Mouse (Mus musculus) forebrain, embryonic 16.5 days (tissue): ENCODE measurements at regions not wholly inside any gene's neighbourhood (a gene's known extent, or its start where the extent isn't known, plus 50 kb on each side); places are given as distances from the start of the nearest gene placed in this dataset.

ENCODE experiments used
- ATAC-seq: fragments of 200-750 bp; cut with Nextera tagmentation; 2 replicates; pipeline ENCODE4 v1.8.0; 2017; ENCODE audit warnings: mild to moderate bottlenecking, moderate library complexity
- H3K27ac ChIP-seq: fragments of 300-500 bp; sonication (generic); 2 replicates; pipeline ENCODE4 v1.5.1; 2014; ENCODE audit warnings: low read length, control low read depth
- H3K27me3 ChIP-seq: fragments of 300-500 bp; sonication (generic); replicated peaks from 2 replicates; pipeline ENCODE4 v1.6.1; 2014; ENCODE audit warnings: low read length; ENCODE audit not compliant: control insufficient read depth, insufficient read depth
- H3K36me3 ChIP-seq: fragments of 300-500 bp; sonication (generic); 2 replicates; pipeline ENCODE4 v1.6.1; 2014; ENCODE audit not compliant: control insufficient read depth, insufficient read depth
- H3K4me1 ChIP-seq: fragments of 300-500 bp; sonication (generic); replicated peaks from 2 replicates; pipeline ENCODE4 v1.6.1; 2014; ENCODE audit warnings: low read length; ENCODE audit not compliant: control insufficient read depth, insufficient read depth
- H3K4me2 ChIP-seq: fragments of 300-500 bp; sonication (generic); 2 replicates; pipeline ENCODE4 v1.6.1; 2014; ENCODE audit warnings: mild to moderate bottlenecking, low read length, control low read depth
- H3K4me3 ChIP-seq: fragments of 300-500 bp; sonication (generic); replicated peaks from 2 replicates; pipeline ENCODE4 v1.5.1; 2014; ENCODE audit warnings: mild to moderate bottlenecking, low read length, control low read depth
- H3K9ac ChIP-seq: fragments of 300-500 bp; sonication (generic); replicated peaks from 2 replicates; pipeline ENCODE4 v1.6.1; 2014; ENCODE audit warnings: low read depth, low read length, control low read depth
- H3K9me3 ChIP-seq: fragments of 300-500 bp; sonication (generic); 2 replicates; pipeline ENCODE4 v1.6.1; 2016; ENCODE audit warnings: low read length; ENCODE audit not compliant: control insufficient read depth
- WGBS: fragments of 180-500 bp; shearing (Covaris S2); extraction: QIAGEN DNeasy Blood & Tissue Kit; methylation state at CpG from one replicate; pipeline ENCODE4 v1.1.7; 2014; 5-methylcytosine and 5-hydroxymethylcytosine counted together

DNA sequence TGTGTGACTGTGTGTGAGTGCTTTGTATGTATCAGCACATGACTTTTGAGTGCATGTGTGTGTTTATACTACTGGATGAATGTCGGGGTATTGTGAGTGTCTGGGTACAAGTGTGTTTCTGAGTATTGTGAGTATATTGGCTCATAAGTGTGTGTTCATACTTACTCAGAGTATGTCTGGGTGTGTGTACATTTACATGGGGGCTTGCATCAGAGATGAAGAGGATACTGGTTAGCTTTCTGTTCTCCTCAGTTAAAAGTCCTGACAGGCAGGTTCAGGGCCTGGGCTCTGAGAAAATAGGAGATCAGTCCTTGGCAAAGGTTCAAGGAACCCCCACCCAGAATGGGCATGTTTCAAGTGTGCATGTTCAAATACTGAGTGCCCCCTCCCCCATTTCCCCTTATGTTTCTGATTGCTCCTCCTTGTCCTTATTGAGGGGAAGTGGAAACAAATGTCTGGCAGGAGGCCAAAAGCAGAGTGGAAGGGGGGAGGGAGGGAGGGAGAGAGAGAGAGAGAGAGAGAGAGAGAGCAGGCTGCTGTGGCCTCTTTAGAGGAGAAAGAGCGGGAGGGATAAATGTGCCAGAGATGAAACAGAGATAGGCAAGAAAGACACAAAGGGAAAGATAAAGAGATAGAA, 61.9 kb downstream of the Calml3 start:
- ATAC-seq, result peak; percentile 85
- no peak overlapping the region for H3K4me3 ChIP-seq
- peak overlapping the region; percentile 69 for H3K27ac ChIP-seq
- no peaks in the 10 kb centered on the region for H3K36me3 ChIP-seq
- no peak overlapping the region for H3K4me2 ChIP-seq
- 31% methylated on average over 2 of the region's 2 CpGs for WGBS
- peaks cover 14% of the 10 kb centered on the region for H3K4me1 ChIP-seq
- no peaks in the 10 kb centered on the region for H3K9me3 ChIP-seq
- no peaks in the 10 kb centered on the region for H3K27me3 ChIP-seq
- H3K9ac ChIP-seq, result no peak overlapping the region

DNA sequence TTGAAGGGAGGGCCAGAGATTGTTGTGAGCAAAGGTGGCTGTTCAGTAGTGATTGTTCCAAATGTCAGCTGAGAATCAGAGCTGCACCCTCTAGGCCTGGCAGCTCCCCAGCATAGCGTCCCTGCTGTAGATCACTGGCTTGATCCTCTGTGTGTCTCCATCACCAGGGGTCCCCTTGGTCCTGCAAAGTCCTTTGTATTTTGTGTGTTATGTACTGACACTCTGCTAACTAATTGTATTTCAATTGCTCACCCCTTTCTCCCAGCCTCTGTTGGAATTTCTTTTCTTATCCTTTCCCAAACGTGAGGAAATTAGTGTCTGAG, 73.5 kb downstream of the Calml3 start:
- ATAC-seq, result no peak
- Histone ChIP-seq H3K9ac (no peak overlapping the region), H3K4me1 (peaks cover 4% of the 10 kb centered on the region), H3K27ac (no peak overlapping the region), H3K36me3 (no peaks in the 10 kb centered on the region), H3K27me3 (no peaks in the 10 kb centered on the region), H3K9me3 (no peaks in the 10 kb centered on the region), H3K4me3 (no peak overlapping the region), H3K4me2 (no peak overlapping the region)
- WGBS, result 0% methylated on average over 2 of the region's 2 CpGs

DNA sequence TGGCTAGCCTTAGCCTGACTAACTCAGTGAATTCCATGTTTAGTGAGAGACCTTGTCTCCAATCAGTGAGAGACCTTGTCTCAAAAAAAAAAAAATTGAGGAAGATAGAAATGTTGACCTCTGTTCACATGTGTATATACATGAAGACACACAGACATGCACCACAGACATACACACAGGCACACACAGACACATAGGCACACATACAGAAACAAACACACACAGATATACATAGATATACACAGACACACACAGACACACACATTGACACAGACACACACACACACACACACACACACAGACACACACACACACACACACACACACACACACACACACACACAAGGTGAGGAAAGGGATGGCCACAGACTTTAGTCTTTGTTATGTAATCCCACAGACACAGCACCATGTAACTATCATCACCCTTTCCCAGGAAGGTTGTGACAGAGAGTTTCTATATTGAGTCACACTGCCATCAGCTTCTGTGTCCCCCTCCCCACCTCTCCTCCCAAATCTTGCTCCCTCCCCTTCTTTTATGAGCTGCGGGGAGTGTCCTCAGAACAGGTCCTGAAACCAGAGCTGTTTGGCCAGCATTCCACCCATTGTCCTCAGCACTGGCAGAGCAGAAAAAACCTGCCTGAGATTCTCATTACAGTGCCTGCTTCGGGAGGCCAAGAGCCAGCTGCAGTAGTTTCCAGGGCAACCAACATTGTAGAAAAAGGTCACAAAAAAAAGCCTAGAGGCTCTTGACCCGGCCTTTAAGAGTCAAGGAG, 74.0 kb downstream of the Calml3 start:
- Histone ChIP-seq H3K36me3 (no peaks in the 10 kb centered on the region), H3K4me3 (no peak overlapping the region), H3K4me2 (no peak overlapping the region), H3K9me3 (no peaks in the 10 kb centered on the region), H3K27ac (no peak overlapping the region), H3K27me3 (no peaks in the 10 kb centered on the region), H3K4me1 (peaks cover 4% of the 10 kb centered on the region), H3K9ac (no peak overlapping the region)
- no peak for ATAC-seq
- WGBS, result 0% methylated on average over 3 of the region's 3 CpGs

DNA sequence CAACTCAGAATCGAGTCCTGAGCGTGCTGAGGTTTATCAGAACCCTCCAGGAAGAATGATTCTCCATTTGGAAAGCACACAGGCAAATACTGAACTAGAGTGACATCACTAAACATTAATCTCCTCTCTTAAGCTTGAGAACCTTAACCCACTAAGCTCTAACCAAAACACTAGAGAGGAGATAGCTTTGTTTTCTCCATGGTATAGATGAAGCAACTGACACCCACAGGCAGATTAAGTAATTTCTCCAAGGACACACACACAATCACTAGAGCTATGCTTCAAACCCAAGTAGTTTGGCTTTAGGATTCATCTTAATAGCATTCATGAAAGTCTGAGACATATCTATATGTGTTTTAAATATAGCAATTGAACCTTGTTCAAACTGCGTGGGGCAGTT, 75.2 kb downstream of the Calml3 start:
- H3K27ac ChIP-seq, result no peak overlapping the region
- no peaks in the 10 kb centered on the region for H3K9me3 ChIP-seq
- 92% methylated on average over 3 of the region's 3 CpGs for WGBS
- no peak overlapping the region for H3K4me2 ChIP-seq
- no peak for ATAC-seq
- H3K27me3 ChIP-seq, result no peaks in the 10 kb centered on the region
- H3K36me3 ChIP-seq, result no peaks in the 10 kb centered on the region
- H3K9ac ChIP-seq, result no peak overlapping the region
- no peak overlapping the region for H3K4me3 ChIP-seq
- peaks cover 4% of the 10 kb centered on the region for H3K4me1 ChIP-seq

DNA sequence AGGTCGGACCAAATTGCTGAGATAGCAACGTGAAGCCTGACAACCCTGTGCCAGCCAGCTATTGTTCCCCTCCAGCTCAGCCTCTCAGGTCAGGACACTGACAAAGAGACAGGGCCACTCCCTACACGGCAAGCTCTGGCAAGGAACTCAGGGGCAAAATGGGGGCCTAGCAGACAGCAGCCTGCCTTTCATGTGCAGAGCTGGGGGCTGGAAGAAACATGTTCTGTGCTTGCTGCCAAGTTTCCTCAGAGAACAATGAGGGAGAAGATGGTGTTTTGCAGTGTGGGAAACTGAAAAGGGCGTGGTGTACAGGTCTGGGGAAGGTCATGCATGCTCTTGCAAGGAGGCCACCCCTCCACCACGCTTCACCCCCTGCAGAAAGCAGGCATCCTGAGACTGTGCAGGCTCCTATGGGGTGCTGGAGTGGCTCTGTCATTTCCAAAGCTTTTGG, 77.8 kb downstream of the Calml3 start:
- Histone ChIP-seq H3K9me3 (no peaks in the 10 kb centered on the region), H3K27me3 (no peaks in the 10 kb centered on the region), H3K9ac (no peak overlapping the region), H3K4me1 (peaks cover 4% of the 10 kb centered on the region), H3K27ac (no peak overlapping the region), H3K4me3 (no peak overlapping the region), H3K4me2 (no peak overlapping the region), H3K36me3 (no peaks in the 10 kb centered on the region)
- WGBS, result 35% methylated on average over 5 of the region's 5 CpGs
- no peak for ATAC-seq

DNA sequence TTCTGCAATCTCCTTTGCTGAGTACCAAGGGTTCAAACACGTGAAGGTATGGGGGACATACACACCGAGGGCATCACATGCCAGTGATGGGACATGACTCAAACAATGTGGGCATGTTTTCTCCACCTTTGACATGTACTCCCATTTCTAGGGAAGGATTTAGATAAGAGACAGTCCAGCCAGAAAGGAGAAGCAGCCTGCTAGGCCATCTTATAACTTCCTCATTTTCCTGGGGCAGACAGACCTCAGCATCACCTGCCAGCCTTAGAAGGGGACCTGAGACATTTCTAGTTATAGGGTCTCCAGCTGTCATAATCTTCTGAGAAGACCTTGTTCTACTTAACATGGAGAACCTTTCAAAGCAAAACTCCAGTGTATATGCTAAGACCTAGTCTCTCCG, 78.3 kb downstream of the Calml3 start:
- Histone ChIP-seq H3K9me3 (no peaks in the 10 kb centered on the region), H3K27ac (no peak overlapping the region), H3K36me3 (no peaks in the 10 kb centered on the region), H3K27me3 (no peaks in the 10 kb centered on the region), H3K4me3 (no peak overlapping the region), H3K9ac (no peak overlapping the region), H3K4me2 (no peak overlapping the region), H3K4me1 (peaks cover 4% of the 10 kb centered on the region)
- no peak for ATAC-seq
- 72% methylated on average over 3 of the region's 3 CpGs for WGBS

DNA sequence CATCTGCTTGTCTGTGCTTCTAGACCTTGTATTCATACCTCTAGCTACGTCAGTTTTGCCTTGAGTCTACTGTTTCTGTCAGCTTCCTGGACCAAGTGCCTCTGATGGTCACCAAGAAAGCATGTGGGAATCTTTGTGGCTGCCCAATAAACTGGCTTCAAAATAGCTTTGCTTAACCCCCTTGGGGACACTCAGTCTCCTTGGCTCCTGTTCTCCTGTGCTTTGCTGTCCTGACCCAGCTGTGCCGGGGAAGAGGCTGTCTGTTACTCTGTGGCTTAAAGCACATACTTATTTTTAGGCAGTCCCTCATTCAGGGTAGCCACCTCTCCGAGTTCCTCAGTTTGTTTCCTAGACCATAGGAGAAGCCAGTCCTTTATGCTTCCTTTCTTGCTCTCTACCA, 79.8 kb downstream of the Calml3 start:
- 85% methylated on average over 3 of the region's 3 CpGs for WGBS
- H3K36me3 ChIP-seq, result no peaks in the 10 kb centered on the region
- no peak for ATAC-seq

DNA sequence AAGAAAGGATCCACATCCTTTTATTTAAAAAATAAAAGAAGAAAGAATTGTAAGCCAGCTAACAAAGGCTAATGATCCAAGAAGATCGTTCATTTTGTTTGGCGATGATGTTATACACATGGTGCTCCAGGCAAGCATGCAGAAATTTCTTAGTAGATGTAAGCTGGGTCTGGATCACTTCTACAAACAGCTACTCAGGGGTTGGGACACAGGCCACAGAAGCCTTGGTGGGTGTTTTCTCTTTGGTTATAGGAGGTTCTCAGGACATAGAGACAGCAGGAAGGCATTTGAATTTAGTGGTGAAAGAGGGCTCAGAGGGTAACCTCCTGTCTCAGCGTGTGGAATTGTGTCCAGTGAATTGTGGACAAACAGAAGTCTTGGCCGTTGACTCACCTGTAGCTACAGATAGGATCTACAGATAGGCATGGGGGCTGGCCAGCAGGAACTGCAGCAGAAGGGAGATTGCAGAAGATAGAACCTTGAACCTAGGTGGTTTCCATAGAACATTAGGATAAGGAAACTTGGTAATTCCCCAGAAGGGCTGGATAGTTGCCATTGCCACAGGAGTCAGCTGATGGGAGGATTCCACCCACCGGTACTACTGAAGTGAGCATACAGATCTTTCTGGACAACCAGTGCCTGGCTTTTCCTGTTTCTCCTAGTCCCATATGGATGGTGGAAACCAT, 80.5 kb downstream of the Calml3 start:
- H3K4me1 ChIP-seq, result no peaks in the 10 kb centered on the region
- WGBS, result 89% methylated on average over 5 of the region's 5 CpGs
- H3K9ac ChIP-seq, result no peak overlapping the region
- no peaks in the 10 kb centered on the region for H3K36me3 ChIP-seq
- H3K27me3 ChIP-seq, result no peaks in the 10 kb centered on the region
- ATAC-seq, result no peak
- no peaks in the 10 kb centered on the region for H3K9me3 ChIP-seq
- H3K4me3 ChIP-seq, result no peak overlapping the region
- H3K27ac ChIP-seq, result no peak overlapping the region
- no peak overlapping the region for H3K4me2 ChIP-seq

More for the DNA sequence above, 79.8 kb downstream of the Calml3 start:
- H3K27ac ChIP-seq, result no peak overlapping the region
- no peak overlapping the region for H3K9ac ChIP-seq
- no peak overlapping the region for H3K4me2 ChIP-seq
- H3K9me3 ChIP-seq, result no peaks in the 10 kb centered on the region
- no peaks in the 10 kb centered on the region for H3K4me1 ChIP-seq
- no peaks in the 10 kb centered on the region for H3K27me3 ChIP-seq
- H3K4me3 ChIP-seq, result no peak overlapping the region

DNA sequence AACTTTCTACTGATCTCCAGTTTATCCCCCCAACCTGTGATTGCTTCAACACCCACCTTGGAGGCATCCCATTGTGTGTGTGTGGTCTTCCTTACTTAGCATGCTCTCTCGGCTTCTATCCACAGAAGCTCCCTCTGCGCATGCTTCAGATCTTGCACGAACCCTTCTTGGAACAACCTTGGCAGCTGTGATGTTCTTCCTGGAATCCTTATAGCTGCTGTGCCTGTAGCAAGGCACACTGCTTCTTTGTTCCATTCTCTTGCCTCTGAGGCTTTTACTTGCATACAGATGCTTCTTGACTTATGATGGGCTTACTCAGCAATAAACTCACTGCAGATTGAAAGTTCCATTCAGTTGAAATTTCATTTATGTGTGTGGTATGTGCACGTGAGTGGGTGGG, 81.2 kb downstream of the Asb13 start:
- H3K36me3 ChIP-seq, result no peaks in the 10 kb centered on the region
- no peak overlapping the region for H3K4me2 ChIP-seq
- WGBS, result 88% methylated on average over 4 of the region's 4 CpGs
- H3K4me1 ChIP-seq, result peaks cover 9% of the 10 kb centered on the region
- H3K27ac ChIP-seq, result no peak overlapping the region
- no peaks in the 10 kb centered on the region for H3K27me3 ChIP-seq
- H3K9ac ChIP-seq, result no peak overlapping the region
- no peaks in the 10 kb centered on the region for H3K9me3 ChIP-seq
- ATAC-seq, result no peak
- H3K4me3 ChIP-seq, result no peak overlapping the region
